Mouse (Mus musculus) heart, adult 2 months (tissue): ENCODE data around the gene Zfp36l2. TPM values are rescaled to one million over a fixed set of nuclear protein-coding genes. Genes with fewer than 3 reads are reported as not detected.

Source experiments
- DNase-seq, 2 experiments: peaks; one replicate each; pipeline ENCODE4 v3.0.0; 2021
- H3K27ac ChIP-seq: fragments of 200-600 bp; 2 replicates; pipeline ENCODE4 v1.8.1; 2022
- H3K27me3 ChIP-seq: fragments of 200-500 bp; 2 replicates; pipeline ENCODE4 v1.6.1; 2012; ENCODE audit warnings: mild to moderate bottlenecking, low read length, inconsistent platforms, mixed read lengths; ENCODE audit not compliant: control insufficient read depth, insufficient read depth
- H3K36me3 ChIP-seq: fragments of 200-500 bp; 2 replicates; pipeline ENCODE4 v1.6.1; 2012; ENCODE audit warnings: low read length, inconsistent platforms; ENCODE audit not compliant: control insufficient read depth, insufficient read depth
- H3K4me1 ChIP-seq: fragments of 200-500 bp; 2 replicates; pipeline ENCODE4 v1.6.1; 2011; ENCODE audit warnings: low read length; ENCODE audit not compliant: control insufficient read depth, insufficient read depth
- H3K4me3 ChIP-seq: fragments of 200-600 bp; 2 replicates; pipeline ENCODE4 v1.8.1; 2022
- H3K79me2 ChIP-seq: fragments of 200-500 bp; replicated peaks from 2 replicates; pipeline ENCODE4 v1.6.1; 2012; ENCODE audit warnings: mild to moderate bottlenecking, inconsistent platforms, low read length, moderate library complexity, mixed read lengths; ENCODE audit not compliant: control insufficient read depth, insufficient read depth
- H3K9ac ChIP-seq: fragments of 200-500 bp; 2 replicates; pipeline ENCODE4 v1.6.1; 2012; ENCODE audit warnings: low read depth, mild to moderate bottlenecking, control low read depth, inconsistent platforms, low read length, mixed read lengths
- CTCF ChIP-seq: fragments of 200-600 bp; IDR thresholded peaks from 2 replicates; pipeline ENCODE4 v1.8.1; 2022; ENCODE audit warnings: antibody characterized with exemption, mild to moderate bottlenecking, moderate library complexity
- EP300 ChIP-seq: fragments of 200-500 bp; IDR thresholded peaks from 2 replicates; pipeline ENCODE4 v1.6.1; 2011; ENCODE audit warnings: low read depth, low read length, control low read depth; ENCODE audit not compliant: insufficient read depth
- POLR2A ChIP-seq: fragments of 200-500 bp; IDR thresholded peaks from 2 replicates; pipeline ENCODE4 v1.6.1; 2011; ENCODE audit warnings: mild to moderate bottlenecking, low read depth, low read length, control low read depth; ENCODE audit not compliant: insufficient read depth
- WGBS: fragments of 180-500 bp; shearing (Covaris S2); methylation state at CpG from one replicate; pipeline ENCODE4 v1.1.7; 2018; 5-methylcytosine and 5-hydroxymethylcytosine counted together
- intact Hi-C: fragments of 180-260 bp; cut with DNase I; formaldehyde crosslinking; loops from one replicate; pipeline ENCODE4 v1.15.1; 2025
- polyA plus RNA-seq: library from polyadenylated mRNA; depleted of rRNA; stranded (reverse); fragments of >200 nt; gene quantifications from 2 replicates; pipeline ENCODE4 v1.2.3, GENCODE M21; 2012
- total RNA-seq, 2 experiments: library from RNA; stranded (reverse); gene quantifications; 2 replicates each; pipeline ENCODE4 v1.2.3; 2021

The Zfp36l2 gene
- total and polyA plus RNA-seq, 3 experiments = 19.3 to 23.3 (median 19.8) TPM

DNA sequence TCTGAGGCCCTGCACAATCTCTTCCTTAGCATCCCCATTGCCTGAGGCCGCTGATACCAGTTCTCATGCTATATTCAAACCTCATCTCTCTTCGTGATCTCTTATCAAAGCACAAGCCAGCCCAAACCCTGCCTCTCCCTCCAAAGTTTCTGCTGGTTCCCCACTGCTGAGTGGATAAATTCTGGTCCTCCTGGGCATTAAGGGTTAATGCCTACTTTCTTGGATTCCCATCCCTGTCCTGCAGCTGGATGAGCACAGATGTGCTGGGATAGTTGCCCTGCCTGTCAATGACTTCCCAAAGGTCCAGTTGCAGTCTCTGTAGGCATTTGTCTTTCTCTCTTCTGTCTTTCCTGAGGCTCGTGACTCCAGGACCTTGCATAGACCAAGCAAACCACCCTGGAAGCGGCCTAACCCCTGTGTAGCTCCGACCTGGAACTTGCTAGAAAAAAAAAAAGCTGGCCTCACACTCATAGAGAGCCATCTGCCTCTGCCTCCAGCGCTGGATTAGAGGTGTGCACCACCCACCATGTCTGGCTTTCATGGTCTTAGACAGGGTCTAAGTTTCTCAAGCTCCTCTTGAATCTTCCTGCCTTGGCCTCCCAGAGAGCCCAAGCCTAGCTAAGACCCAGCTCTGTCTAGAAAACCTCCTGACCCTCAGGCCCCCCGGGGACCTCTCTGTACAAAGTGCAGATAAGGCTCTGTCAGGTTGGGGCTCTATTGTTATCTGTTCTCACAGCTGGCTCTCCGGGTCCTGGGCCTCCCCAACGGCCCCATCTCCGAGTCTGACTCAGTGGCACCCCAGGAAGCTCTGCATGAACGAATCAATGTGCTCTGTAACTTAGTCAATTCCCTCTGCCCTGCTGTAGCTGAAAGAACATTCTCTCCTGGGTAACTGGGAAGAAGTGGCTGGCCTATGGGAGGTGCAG is 40.3 kb downstream of the Zfp36l2 start:
- H3K27me3 ChIP-seq = no peaks in the 10 kb centered on the region
- no peak overlapping the region for H3K9ac ChIP-seq
- H3K36me3 ChIP-seq = no peaks in the 10 kb centered on the region
- H3K79me2 ChIP-seq = no peaks in the 10 kb centered on the region
- H3K27ac ChIP-seq = peak overlapping the region; percentile 82
- intact Hi-C loops = loop anchor here (2.0 kb wide), 1 partner anchor 35 kb away; no protein-coding TSS in a partner anchor
- 64% methylated on average over 11 of the region's 11 CpGs for WGBS
- DNase-seq = peak in 1 of 2 experiments; percentile 25
- TF ChIP-seq CTCF = no peak
- no peak for TF ChIP-seq EP300
- TF ChIP-seq POLR2A = no peak
- no peak overlapping the region for H3K4me3 ChIP-seq
- H3K4me1 ChIP-seq = peaks cover 29% of the 10 kb centered on the region

DNA sequence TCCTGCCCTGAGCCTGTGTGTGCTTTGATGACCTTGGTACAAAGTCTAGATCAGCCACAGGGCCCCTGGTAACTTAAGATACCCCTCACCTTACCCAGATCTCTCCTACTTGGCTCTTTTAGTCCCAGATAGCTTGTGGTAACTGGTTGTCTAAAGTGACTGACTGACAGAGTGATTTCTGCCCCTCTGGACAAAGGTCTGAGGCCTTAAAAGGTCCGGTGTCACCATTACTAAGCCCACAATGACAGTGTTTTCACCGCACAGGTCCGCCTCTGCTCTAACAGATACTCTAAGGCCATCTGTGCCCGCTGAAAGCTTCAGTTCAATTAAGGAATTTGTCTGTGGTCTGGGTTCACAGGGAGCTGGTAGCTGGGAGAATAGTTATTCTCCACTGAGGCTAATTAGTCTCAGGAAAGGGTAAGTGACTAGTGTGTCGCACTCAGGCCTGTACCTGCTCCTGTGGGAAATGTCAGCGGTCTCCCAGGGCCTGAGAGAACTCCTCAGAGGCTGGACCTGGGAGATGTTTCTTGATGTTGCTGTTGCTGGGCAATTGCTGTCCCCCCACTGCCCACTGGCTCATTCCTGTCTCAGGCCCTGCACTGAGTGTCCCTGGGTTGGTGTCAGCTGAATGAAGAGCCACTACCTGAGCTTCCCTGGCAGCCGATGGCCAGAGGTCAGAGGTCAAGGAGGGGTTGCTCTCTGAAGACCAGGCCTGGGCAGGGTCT is 41.1 kb downstream of the Zfp36l2 start:
- 72% methylated on average over 7 of the region's 7 CpGs for WGBS
- H3K27me3 ChIP-seq = no peaks in the 10 kb centered on the region
- no peak overlapping the region for H3K9ac ChIP-seq
- H3K36me3 ChIP-seq = no peaks in the 10 kb centered on the region
- DNase-seq = no peak
- no peak overlapping the region for H3K4me3 ChIP-seq
- intact Hi-C loops = loop anchor here (2.0 kb wide), 1 partner anchor 36 kb away; no protein-coding TSS in a partner anchor
- H3K27ac ChIP-seq = peak overlapping the region; percentile 82
- no peaks in the 10 kb centered on the region for H3K79me2 ChIP-seq
- peaks cover 35% of the 10 kb centered on the region for H3K4me1 ChIP-seq
- no peak for TF ChIP-seq EP300
- TF ChIP-seq POLR2A = no peak

DNA sequence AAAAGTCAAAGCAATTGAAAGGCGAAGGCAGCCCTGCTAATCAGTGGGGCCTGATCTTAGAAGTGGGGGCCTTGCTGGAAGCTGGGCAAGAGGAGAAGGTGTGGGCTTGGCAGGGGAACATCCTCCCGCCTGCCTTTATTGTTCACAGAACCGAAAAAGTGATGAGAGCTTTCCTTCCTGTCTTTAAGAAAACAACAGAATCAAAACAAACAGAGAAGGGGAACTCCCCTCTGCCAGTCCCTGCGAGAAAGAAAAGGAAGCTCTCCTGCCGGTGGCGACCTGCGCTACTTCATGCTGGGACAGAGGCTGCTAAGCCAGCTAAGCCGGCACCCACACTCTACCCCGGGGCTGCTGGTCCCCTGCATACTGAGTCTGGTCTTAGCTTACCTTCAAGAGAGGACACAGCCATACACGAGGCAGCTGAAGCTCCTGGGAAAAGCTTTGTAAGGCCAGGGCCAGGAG is 41.9 kb downstream of the Zfp36l2 start:
- intact Hi-C loops = loop anchor here (2.0 kb wide), 2 partner anchors 31 to 37 kb away; no protein-coding TSS in a partner anchor
- Histone ChIP-seq H3K27ac (peak overlapping the region; percentile 82), H3K4me1 (peaks cover 42% of the 10 kb centered on the region), H3K79me2 (no peaks in the 10 kb centered on the region), H3K36me3 (no peaks in the 10 kb centered on the region), H3K9ac (peak overlapping the region; percentile 34; the same call in 1 of the 2 replicates), H3K27me3 (no peaks in the 10 kb centered on the region), H3K4me3 (no peak overlapping the region)
- DNase-seq = peak; percentile 67 to 79
- 35% methylated on average over 10 of the region's 10 CpGs for WGBS
- peak; percentile 49 for TF ChIP-seq CTCF
- peak; percentile 70; the same call in 1 of the 2 replicates for TF ChIP-seq EP300
- TF ChIP-seq POLR2A = peak; percentile 50; the same call in 1 of the 2 replicates

DNA sequence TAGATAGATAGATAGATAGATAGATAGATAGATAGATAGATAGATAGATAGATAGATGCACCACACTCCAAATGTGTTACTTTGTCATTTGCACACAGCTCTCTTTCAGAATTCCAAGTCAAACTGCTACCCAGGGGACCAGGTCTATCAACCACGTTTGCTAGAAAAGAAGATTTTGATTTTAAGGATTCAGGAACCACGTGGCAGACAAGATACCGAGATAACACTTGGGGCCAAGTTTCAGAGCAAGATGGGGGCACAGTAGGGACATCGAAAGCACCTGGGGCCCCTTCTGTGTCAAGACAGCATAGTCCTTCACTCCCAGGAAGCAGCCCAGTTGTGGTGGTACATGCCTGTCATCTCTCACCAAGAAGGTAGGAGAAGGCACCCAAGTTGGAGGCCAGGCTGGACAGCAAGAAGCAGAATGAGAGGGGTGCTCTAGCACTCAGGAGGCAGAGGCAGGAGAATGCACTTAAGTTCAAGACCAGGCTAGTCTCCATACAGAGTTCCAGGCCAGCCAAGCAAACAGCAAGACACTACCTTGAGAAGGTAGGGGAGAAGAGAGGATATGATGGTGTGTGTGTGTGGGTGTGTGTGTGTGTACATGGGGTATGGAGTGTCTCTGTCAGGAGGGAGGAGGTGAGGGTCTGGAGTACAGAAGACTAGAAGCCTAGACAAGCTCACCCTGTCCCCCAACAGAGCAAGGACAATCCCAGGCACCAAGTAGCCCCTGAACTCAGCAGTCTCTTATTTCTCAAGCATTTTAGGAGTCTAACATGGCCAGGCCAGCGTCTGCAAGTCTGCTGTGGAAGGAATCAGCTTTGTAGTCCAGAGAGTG is 42.8 kb downstream of the Zfp36l2 start:
- Histone ChIP-seq H3K27ac (peak overlapping the region; percentile 82), H3K4me3 (no peak overlapping the region), H3K79me2 (no peaks in the 10 kb centered on the region), H3K4me1 (peaks cover 48% of the 10 kb centered on the region), H3K9ac (no peak overlapping the region), H3K27me3 (no peaks in the 10 kb centered on the region), H3K36me3 (no peaks in the 10 kb centered on the region)
- DNase-seq = no peak
- TF ChIP-seq EP300 (no peak), CTCF (no peak), POLR2A (no peak)
- intact Hi-C loops = loop anchor here (2.0 kb wide), 1 partner anchor 30 kb away; no protein-coding TSS in a partner anchor
- 70% methylated on average over 5 of the region's 5 CpGs for WGBS

DNA sequence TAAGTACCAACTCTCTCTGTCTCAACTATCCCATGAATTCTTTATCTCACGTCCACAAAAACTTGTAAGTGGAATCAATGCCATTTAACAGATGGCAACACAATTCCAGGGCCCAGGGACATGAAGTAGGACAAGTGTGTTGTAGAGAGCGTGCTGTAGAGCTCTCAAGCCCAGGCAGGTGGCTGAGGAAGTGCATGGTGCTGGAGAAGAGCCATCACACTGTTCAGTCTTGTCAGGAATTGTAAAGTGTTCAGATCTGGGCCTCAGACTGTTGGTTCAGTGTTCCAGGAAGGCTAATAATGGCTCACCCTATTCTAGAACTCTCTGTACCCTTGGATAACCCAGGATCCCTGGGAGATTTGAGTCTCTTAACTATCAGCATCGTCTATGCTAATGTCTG is 43.6 kb downstream of the Zfp36l2 start:
- Histone ChIP-seq H3K4me1 (peaks cover 46% of the 10 kb centered on the region), H3K9ac (no peak overlapping the region), H3K27ac (peak overlapping the region; percentile 13; the same call in 1 of the 2 replicates), H3K27me3 (no peaks in the 10 kb centered on the region), H3K79me2 (no peaks in the 10 kb centered on the region), H3K4me3 (no peak overlapping the region), H3K36me3 (no peaks in the 10 kb centered on the region)
- DNase-seq = no peak
- TF ChIP-seq POLR2A (no peak), CTCF (no peak), EP300 (no peak)
- intact Hi-C loops = loop anchor here (2.0 kb wide), 1 partner anchor 29 kb away; no protein-coding TSS in a partner anchor
- 74% methylated on average over 3 of the region's 3 CpGs for WGBS
